Mouse (Mus musculus): Measurements from ENCODE around the gene Mvk. TPM values are rescaled to one million over a fixed set of nuclear protein-coding genes. Genes with fewer than 3 reads are reported as not detected.

Gene Mvk
- polyA plus RNA-seq (2015; fragmentation: Nextera tagmentation; extraction: Ambion mirVana), result 37.2 and 39.5 TPM in 2 replicates

DNA sequence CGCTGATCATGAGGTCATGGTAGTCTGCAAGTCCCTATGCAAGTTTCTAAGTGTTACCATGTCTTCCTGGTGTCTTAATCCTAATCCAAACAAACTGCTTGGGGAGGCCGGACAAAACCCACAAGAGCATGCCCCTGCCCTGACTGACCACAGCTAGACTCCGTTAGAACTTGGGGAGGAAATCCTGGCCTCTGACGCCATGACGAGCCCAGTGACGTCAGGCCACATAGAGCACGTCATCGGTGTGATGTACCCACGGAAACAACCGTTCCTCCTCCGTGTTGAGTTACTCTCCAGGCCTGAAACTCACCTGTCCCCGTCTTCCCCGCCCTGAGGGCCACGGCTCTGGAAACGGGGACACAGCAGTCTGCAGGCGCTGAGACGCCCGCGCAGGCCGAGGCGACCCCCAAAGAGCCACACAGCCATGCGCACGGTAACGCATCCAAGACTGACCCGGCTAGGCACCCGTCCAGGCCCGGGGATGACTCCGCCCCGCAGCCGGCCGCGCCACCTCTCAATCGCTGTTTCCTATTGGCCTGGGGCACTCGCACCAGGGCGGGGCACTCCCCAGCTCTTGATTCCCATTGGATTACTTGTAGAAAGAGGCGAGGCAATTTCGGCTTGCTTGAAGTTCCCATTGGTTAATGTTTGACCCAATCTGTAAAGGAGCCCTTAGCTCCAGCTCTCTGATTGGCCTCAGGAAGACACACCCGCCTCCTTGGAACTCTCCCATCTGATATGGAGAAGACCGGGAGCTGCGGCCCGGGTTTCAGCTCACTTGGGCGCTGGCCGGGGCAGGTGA is at the start of gene Mvk, which contains the start of gene Mmab:
Mvk (plus strand) TSS at position 704 of the 802 bp plus-strand sequence.
Mmab (minus strand) TSS at position 495 of the 802 bp plus-strand sequence.
- H3K27ac ChIP-seq (ENCODE audit: low read length), result peak within 1 kb of the TSS; percentile 75
- no peaks in the 10 kb centered on the region for H3K9me3 ChIP-seq (ENCODE audit: low read length)
- peaks cover 14% of the 10 kb centered on the region for H3K4me1 ChIP-seq (ENCODE audit: insufficient read depth, low read length)
- ATAC-seq (ENCODE audit: low FRiP score, low TSS enrichment), result peak; percentile 98
- H3K27me3 ChIP-seq (ENCODE audit: insufficient read depth, low read length), result no peaks in the 10 kb centered on the region
- H3K4me2 ChIP-seq (replicated peaks; ENCODE audit: low read depth, low read length), result peak within 1 kb of the TSS; percentile 89
- peaks cover 17% of the 10 kb centered on the region; the same call in 1 of the 2 replicates for H3K36me3 ChIP-seq (ENCODE audit: insufficient read depth, low read length)
- H3K4me3 ChIP-seq (ENCODE audit: low read length), result peak within 1 kb of the TSS; percentile 96
- WGBS, result 2% methylated on average over 43 of the region's 43 CpGs
- H3K9ac ChIP-seq (replicated peaks; ENCODE audit: low read length), result peak within 1 kb of the TSS; percentile 90

GRCm38 (mm10) chr5:114406592-114406991 is 37.5 kb upstream of the Mvk start:
- Histone ChIP-seq H3K27ac (ENCODE audit: low read length) (no peak overlapping the region), H3K9ac (replicated peaks; ENCODE audit: low read length) (no peak overlapping the region), H3K4me3 (ENCODE audit: low read length) (no peak overlapping the region), H3K9me3 (ENCODE audit: low read length) (no peaks in the 10 kb centered on the region), H3K36me3 (ENCODE audit: insufficient read depth, low read length) (peaks cover 98% of the 10 kb centered on the region), H3K4me2 (replicated peaks; ENCODE audit: low read depth, low read length) (no peak overlapping the region), H3K4me1 (ENCODE audit: insufficient read depth, low read length) (no peaks in the 10 kb centered on the region), H3K27me3 (ENCODE audit: insufficient read depth, low read length) (no peaks in the 10 kb centered on the region)
- 92% methylated on average over 14 of the region's 14 CpGs for WGBS
- no peak for ATAC-seq (ENCODE audit: low FRiP score, low TSS enrichment)

DNA sequence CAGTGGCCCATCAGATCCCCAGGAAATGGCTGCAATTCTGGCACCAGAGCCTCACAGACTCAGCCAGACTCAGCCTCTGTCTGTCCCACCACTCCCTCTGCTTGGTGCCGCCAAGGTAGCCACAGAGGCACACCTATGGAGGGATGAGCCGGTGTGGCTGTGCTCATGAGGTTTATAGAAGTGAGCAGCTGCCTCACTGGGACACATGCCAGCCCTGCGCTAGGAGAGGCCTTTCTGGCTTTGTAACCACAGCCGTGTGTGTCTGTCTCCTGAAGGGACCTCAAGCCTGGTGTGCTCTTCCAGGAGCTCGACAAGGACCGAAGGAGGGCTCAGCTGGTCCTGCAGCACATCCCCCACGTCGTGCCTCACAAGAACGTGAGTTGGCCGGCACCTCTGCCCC is 36.8 kb upstream of the Mvk start:
- Histone ChIP-seq H3K9ac (replicated peaks; ENCODE audit: low read length) (no peak overlapping the region), H3K9me3 (ENCODE audit: low read length) (no peaks in the 10 kb centered on the region), H3K4me1 (ENCODE audit: insufficient read depth, low read length) (no peaks in the 10 kb centered on the region), H3K27me3 (ENCODE audit: insufficient read depth, low read length) (no peaks in the 10 kb centered on the region), H3K4me3 (ENCODE audit: low read length) (no peak overlapping the region), H3K36me3 (ENCODE audit: insufficient read depth, low read length) (peaks cover 98% of the 10 kb centered on the region), H3K27ac (ENCODE audit: low read length) (no peak overlapping the region), H3K4me2 (replicated peaks; ENCODE audit: low read depth, low read length) (no peak overlapping the region)
- ATAC-seq (ENCODE audit: low FRiP score, low TSS enrichment), result no peak
- 82% methylated on average over 10 of the region's 10 CpGs for WGBS

DNA sequence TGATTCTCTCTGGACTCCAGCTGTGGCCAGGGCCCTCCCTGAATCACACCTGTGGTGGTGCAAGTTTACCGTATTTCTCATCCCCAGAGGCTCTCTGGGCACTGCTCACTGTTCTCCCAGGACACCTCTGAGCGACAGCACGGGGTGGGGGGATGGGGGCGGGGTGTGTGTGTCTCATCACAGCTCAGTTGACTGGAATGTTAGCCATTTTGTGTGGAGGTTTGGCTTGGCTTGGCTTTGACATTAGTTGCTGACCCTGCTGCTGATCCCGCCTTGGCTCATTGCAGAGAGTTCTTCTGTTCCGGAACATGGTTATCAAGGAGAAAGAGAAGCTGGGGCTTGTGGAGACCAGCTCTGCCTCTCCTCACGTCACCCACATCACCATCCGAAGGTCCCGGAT is 36.3 kb upstream of the Mvk start:
- H3K27me3 ChIP-seq (ENCODE audit: insufficient read depth, low read length), result no peaks in the 10 kb centered on the region
- H3K36me3 ChIP-seq (ENCODE audit: insufficient read depth, low read length), result peaks cover 98% of the 10 kb centered on the region
- H3K4me3 ChIP-seq (ENCODE audit: low read length), result no peak overlapping the region
- H3K9me3 ChIP-seq (ENCODE audit: low read length), result no peaks in the 10 kb centered on the region
- peaks cover 3% of the 10 kb centered on the region; the same call in 1 of the 2 replicates for H3K4me1 ChIP-seq (ENCODE audit: insufficient read depth, low read length)
- WGBS, result 82% methylated on average over 9 of the region's 9 CpGs
- H3K9ac ChIP-seq (replicated peaks; ENCODE audit: low read length), result no peak overlapping the region
- no peak for ATAC-seq (ENCODE audit: low FRiP score, low TSS enrichment)
- H3K27ac ChIP-seq (ENCODE audit: low read length), result no peak overlapping the region
- no peak overlapping the region for H3K4me2 ChIP-seq (replicated peaks; ENCODE audit: low read depth, low read length)

DNA sequence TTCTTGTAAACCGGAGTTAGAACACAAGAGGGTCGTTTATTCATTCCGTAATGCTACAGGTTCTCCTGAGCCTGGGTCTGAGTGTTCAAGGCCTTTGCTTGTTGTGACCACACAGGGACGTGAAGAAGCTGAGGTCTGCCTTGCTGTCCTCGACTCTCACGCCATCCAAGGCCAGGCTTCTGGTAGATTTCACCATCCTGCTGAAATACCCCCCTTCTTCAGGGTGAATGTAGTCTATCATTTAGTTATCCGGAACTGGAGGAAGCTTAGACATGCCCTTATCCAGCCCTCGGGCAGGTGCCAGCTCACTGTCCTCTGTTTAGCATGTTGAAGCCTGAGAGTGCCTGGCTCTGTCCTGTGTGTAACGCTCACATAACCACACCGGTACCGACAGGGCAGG is 35.2 kb upstream of the Mvk start:
- Histone ChIP-seq H3K27me3 (ENCODE audit: insufficient read depth, low read length) (no peaks in the 10 kb centered on the region), H3K4me2 (replicated peaks; ENCODE audit: low read depth, low read length) (no peak overlapping the region), H3K4me1 (ENCODE audit: insufficient read depth, low read length) (peaks cover 3% of the 10 kb centered on the region; the same call in 1 of the 2 replicates), H3K36me3 (ENCODE audit: insufficient read depth, low read length) (peaks cover 93% of the 10 kb centered on the region), H3K9ac (replicated peaks; ENCODE audit: low read length) (no peak overlapping the region), H3K27ac (ENCODE audit: low read length) (no peak overlapping the region), H3K4me3 (ENCODE audit: low read length) (no peak overlapping the region), H3K9me3 (ENCODE audit: low read length) (no peaks in the 10 kb centered on the region)
- 90% methylated on average over 11 of the region's 11 CpGs for WGBS
- ATAC-seq (ENCODE audit: low FRiP score, low TSS enrichment), result no peak

- H3K9me3 ChIP-seq (ENCODE audit: low read length), result no peaks in the 10 kb centered on the region
- WGBS, result 88% methylated on average over 13 of the region's 13 CpGs
These were observed 33.6 kb upstream of the Mvk start for GRCm38 (mm10) chr5:114410429-114410828.

GRCm38 (mm10) chr5:114412361-114412998 is 31.6 kb upstream of the Mvk start:
- Histone ChIP-seq H3K4me2 (replicated peaks; ENCODE audit: low read depth, low read length) (no peak overlapping the region), H3K27ac (ENCODE audit: low read length) (peak overlapping the region; percentile 26; the same call in 1 of the 2 replicates), H3K36me3 (ENCODE audit: insufficient read depth, low read length) (peaks cover 80% of the 10 kb centered on the region), H3K4me3 (ENCODE audit: low read length) (no peak overlapping the region), H3K27me3 (ENCODE audit: insufficient read depth, low read length) (no peaks in the 10 kb centered on the region), H3K4me1 (ENCODE audit: insufficient read depth, low read length) (peaks cover 3% of the 10 kb centered on the region; the same call in 1 of the 2 replicates), H3K9me3 (ENCODE audit: low read length) (no peaks in the 10 kb centered on the region), H3K9ac (replicated peaks; ENCODE audit: low read length) (no peak overlapping the region)
- no peak for ATAC-seq (ENCODE audit: low FRiP score, low TSS enrichment)
- WGBS, result 54% methylated on average over 23 of the region's 23 CpGs

More at GRCm38 (mm10) chr5:114410429-114410828, 33.6 kb upstream of the Mvk start:
- H3K9ac ChIP-seq (replicated peaks; ENCODE audit: low read length), result no peak overlapping the region
- peaks cover 3% of the 10 kb centered on the region; the same call in 1 of the 2 replicates for H3K4me1 ChIP-seq (ENCODE audit: insufficient read depth, low read length)
- peaks cover 81% of the 10 kb centered on the region for H3K36me3 ChIP-seq (ENCODE audit: insufficient read depth, low read length)
- no peak overlapping the region for H3K4me3 ChIP-seq (ENCODE audit: low read length)
- no peak overlapping the region for H3K27ac ChIP-seq (ENCODE audit: low read length)
- ATAC-seq (ENCODE audit: low FRiP score, low TSS enrichment), result no peak
- no peaks in the 10 kb centered on the region for H3K27me3 ChIP-seq (ENCODE audit: insufficient read depth, low read length)
- no peak overlapping the region for H3K4me2 ChIP-seq (replicated peaks; ENCODE audit: low read depth, low read length)

DNA sequence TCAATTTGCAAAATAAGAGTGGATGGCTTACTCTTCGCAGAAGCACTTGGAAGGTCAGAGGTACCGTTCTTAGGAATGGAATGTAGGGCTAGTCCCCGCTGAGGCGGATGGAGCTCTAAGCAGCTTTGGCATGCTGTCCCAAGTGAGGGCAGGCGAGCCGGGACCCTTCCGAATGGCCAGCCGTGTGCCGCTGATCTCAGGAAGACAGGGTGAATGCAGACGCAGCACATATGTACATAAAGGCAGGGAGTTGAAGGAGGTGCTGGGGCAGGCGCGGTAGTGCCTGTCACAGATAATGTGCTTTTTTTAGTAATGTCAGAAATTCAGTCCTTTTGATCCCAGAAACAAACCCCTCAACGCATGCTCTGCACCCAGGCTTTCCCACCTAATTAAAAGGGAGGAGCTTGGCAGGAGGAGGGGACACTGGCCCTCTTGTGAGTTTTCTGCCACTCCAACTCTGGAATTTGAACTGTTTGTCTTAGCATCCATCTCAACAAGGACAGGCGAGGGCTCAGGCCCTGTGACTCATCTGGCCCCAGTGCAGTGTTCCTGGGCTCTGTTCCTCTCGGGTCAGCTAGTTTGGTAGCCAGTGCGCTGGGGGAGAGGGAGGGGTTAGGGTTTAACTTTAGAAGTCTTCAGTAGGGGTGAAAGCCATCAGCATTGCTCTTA is 30.9 kb upstream of the Mvk start:
- H3K27me3 ChIP-seq (ENCODE audit: insufficient read depth, low read length), result no peaks in the 10 kb centered on the region
- H3K9me3 ChIP-seq (ENCODE audit: low read length), result no peaks in the 10 kb centered on the region
- no peak overlapping the region for H3K4me3 ChIP-seq (ENCODE audit: low read length)
- 0 out of 2 replicates have a peak, but pooled peaks have one; percentile 21 for ATAC-seq (ENCODE audit: low FRiP score, low TSS enrichment)
- H3K4me2 ChIP-seq (replicated peaks; ENCODE audit: low read depth, low read length), result no peak overlapping the region
- no peak overlapping the region; the same call in 1 of the 2 replicates for H3K27ac ChIP-seq (ENCODE audit: low read length)
- peaks cover 79% of the 10 kb centered on the region for H3K36me3 ChIP-seq (ENCODE audit: insufficient read depth, low read length)
- no peak overlapping the region for H3K9ac ChIP-seq (replicated peaks; ENCODE audit: low read length)
- H3K4me1 ChIP-seq (ENCODE audit: insufficient read depth, low read length), result peaks cover 3% of the 10 kb centered on the region; the same call in 1 of the 2 replicates
- 60% methylated on average over 16 of the region's 16 CpGs for WGBS

GRCm38 (mm10) chr5:114415606-114416005 is 28.5 kb upstream of the Mvk start:
- Histone ChIP-seq H3K27ac (ENCODE audit: low read length) (no peak overlapping the region), H3K9ac (replicated peaks; ENCODE audit: low read length) (no peak overlapping the region), H3K27me3 (ENCODE audit: insufficient read depth, low read length) (no peaks in the 10 kb centered on the region), H3K4me2 (replicated peaks; ENCODE audit: low read depth, low read length) (no peak overlapping the region), H3K4me3 (ENCODE audit: low read length) (no peak overlapping the region), H3K9me3 (ENCODE audit: low read length) (no peaks in the 10 kb centered on the region), H3K4me1 (ENCODE audit: insufficient read depth, low read length) (peaks cover 3% of the 10 kb centered on the region; the same call in 1 of the 2 replicates), H3K36me3 (ENCODE audit: insufficient read depth, low read length) (peaks cover 80% of the 10 kb centered on the region)
- ATAC-seq (ENCODE audit: low FRiP score, low TSS enrichment), result no peak
- 94% methylated on average over 5 of the region's 5 CpGs for whole genome bisulfite sequencing
